10 mouse cellular contexts compared by ENCODE assay signal in genomic region chr19:29412476-29413420, GRCm38 (mm10). TPM values are rescaled to one million over a fixed set of nuclear protein-coding genes. Genes with fewer than 3 reads are reported as not detected.
A peak's percentile ranks its signal among the peaks of the same experiment; 100 is the strongest.
DNase-seq lines count a peak whose midpoint lies in the region; ATAC-seq and TF ChIP-seq lines count a peak whose summit lies in the region.
"Had no signal": no experiment of that assay in that cellular context is flagged by ENCODE, and none has a peak within 500 bp of the region (broad histone marks: within the 10 kb centered on the region; RNA-seq: fewer than 3 reads in every experiment).

No protein-coding gene starts in this region.

- no peak for ATAC-seq in neural tube, embryonic 13.5 days (ENCODE audit: low read depth)
- peak; percentile 67 for ATAC-seq in intestine, embryonic 16.5 days

- no peaks in the 10 kb centered on the region for H3K4me1 ChIP-seq in neural tube, embryonic 13.5 days (replicated peaks)
- peaks cover 9% of the 10 kb centered on the region for H3K4me1 ChIP-seq in intestine, embryonic 16.5 days (ENCODE audit: control insufficient read depth, insufficient read depth, low read length)

- H3K9ac ChIP-seq in neural tube, embryonic 13.5 days: no peak overlapping the region
- H3K9ac ChIP-seq in intestine, embryonic 16.5 days (ENCODE audit: low read depth, low read length): no peak overlapping the region

- no peak overlapping the region for H3K4me2 ChIP-seq in neural tube, embryonic 13.5 days
- no peak overlapping the region for H3K4me2 ChIP-seq in intestine, embryonic 16.5 days (ENCODE audit: low read depth, low read length)

- no peaks in the 10 kb centered on the region for H3K9me3 ChIP-seq in neural tube, embryonic 13.5 days
- H3K9me3 ChIP-seq in intestine, embryonic 16.5 days (ENCODE audit: control insufficient read depth, low read length): no peaks in the 10 kb centered on the region

- no peak for TF ChIP-seq CTCF in gastrocnemius, adult 2 months (IDR thresholded peaks at IDR 0.05)

- H3K27me3 ChIP-seq in neural tube, embryonic 13.5 days: no peaks in the 10 kb centered on the region
- H3K27me3 ChIP-seq in intestine, embryonic 16.5 days (replicated peaks; ENCODE audit: control insufficient read depth, insufficient read depth, low read length): no peaks in the 10 kb centered on the region

- H3K4me3 ChIP-seq in gastrocnemius, adult 2 months: no peak overlapping the region
- no peak overlapping the region for H3K4me3 ChIP-seq in neural tube, embryonic 13.5 days
- no peak overlapping the region for H3K4me3 ChIP-seq in intestine, embryonic 16.5 days (ENCODE audit: low read length)

- 60% methylated on average over 6 of the region's 6 CpGs for WGBS in neural tube, embryonic 13.5 days
- 52% methylated on average over 6 of the region's 6 CpGs for WGBS in intestine, embryonic 16.5 days

- no peaks in the 10 kb centered on the region for H3K36me3 ChIP-seq in neural tube, embryonic 13.5 days
- H3K36me3 ChIP-seq in intestine, embryonic 16.5 days (ENCODE audit: control insufficient read depth, insufficient read depth, low read length): no peaks in the 10 kb centered on the region

- intact Hi-C loops in gastrocnemius, adult 2 months (cut with DNase I): no loop called here

- H3K27ac ChIP-seq in gastrocnemius, adult 2 months: peak overlapping the region; percentile 63
- peak overlapping the region; percentile 49; the same call in 1 of the 2 replicates for H3K27ac ChIP-seq in neural tube, embryonic 13.5 days (replicated peaks)
- H3K27ac ChIP-seq in intestine, embryonic 16.5 days (ENCODE audit: low read length): peak overlapping the region; percentile 46

- peak; percentile 26 for DNase-seq in gastrocnemius, adult 2 months
- DNase-seq in gastrocnemius, postnatal 10 days: no peak
- DNase-seq in neural tube, embryonic 10.5 days (ENCODE audit: extremely low spot score, low spot score): no peak
- peak; percentile 64 for DNase-seq in skeletal muscle tissue, adult 2 months (ENCODE audit: low read depth, low spot score)
- DNase-seq in natural killer cell, adult 2 months (ENCODE audit: low spot score in 2 of 2): no peak
- no peak for DNase-seq in right cerebral cortex, adult 18-20 months
- DNase-seq: cerebellum, postnatal 36 days had no signal

RNA-seq across cellular contexts. Expression of gene Pdcd1lg2, which starts 2.0 kb away (rescaled TPM):
- not detected for total RNA-seq in gastrocnemius, adult 2 months (2021)
- total RNA-seq in gastrocnemius, postnatal 10 days (2021): not detected
- polyA plus RNA-seq in neural tube, embryonic 13.5 days (2015; fragmentation: Nextera tagmentation; extraction: Ambion mirVana): not detected in 2 replicates
- polyA plus RNA-seq in intestine, embryonic 16.5 days (2015; fragmentation: Nextera tagmentation; extraction: Ambion mirVana): 0.11 and 0.17 TPM in 2 replicates
- total RNA-seq: heart, postnatal 36 days had no signal

RNA-seq across cellular contexts. Expression of gene Cd274, which starts 45.5 kb away (rescaled TPM):
- total RNA-seq in gastrocnemius, adult 2 months (2021): under 1 TPM; 0.59 to 0.71 TPM
- total RNA-seq in gastrocnemius, postnatal 10 days (2021): under 1 TPM; 0.63 to 0.70 TPM
- polyA plus RNA-seq in neural tube, embryonic 13.5 days (2015; fragmentation: Nextera tagmentation; extraction: Ambion mirVana): 0.39 and 0.52 TPM in 2 replicates
- 0.51 and 0.64 TPM in 2 replicates for polyA plus RNA-seq in intestine, embryonic 16.5 days (2015; fragmentation: Nextera tagmentation; extraction: Ambion mirVana)

RNA-seq across cellular contexts. Expression of gene Plgrkt, which starts 45.6 kb away (rescaled TPM):
- total RNA-seq in gastrocnemius, adult 2 months (2021): 10 to 100 TPM; 16.1 to 21.2 TPM
- total RNA-seq in gastrocnemius, postnatal 10 days (2021): 10 to 100 TPM; 28.5 to 31.9 TPM
- 92.6 and 99.2 TPM in 2 replicates for polyA plus RNA-seq in neural tube, embryonic 13.5 days (2015; fragmentation: Nextera tagmentation; extraction: Ambion mirVana)
- 237 and 261 TPM in 2 replicates for polyA plus RNA-seq in intestine, embryonic 16.5 days (2015; fragmentation: Nextera tagmentation; extraction: Ambion mirVana)

Comparison
In these comparisons a context has a peak if more than half of its experiments do, and no peak if none do; other contexts are left out.
1. DNase-seq: peak in gastrocnemius, adult 2 months (single experiment) and skeletal muscle tissue, adult 2 months (single experiment); none in gastrocnemius, postnatal 10 days (single experiment), neural tube, embryonic 10.5 days (single experiment), natural killer cell, adult 2 months (0 of 2) and right cerebral cortex, adult 18-20 months (single experiment).
2. Peak in every context shown above with its lines, with median percentiles within 50 percentile points of each other: H3K27ac ChIP-seq.